Mouse (Mus musculus): ENCODE results near the gene Anxa3. TPM values are rescaled to one million over a fixed set of nuclear protein-coding genes. Genes with fewer than 3 reads are reported as not detected.

Gene Anxa3
- total RNA-seq, 2 experiments from 2014 or later, result 31.9 to 46.4 TPM

Other genes with a start within 250 kb of the Anxa3 start
- gene Bmp2k, start 204.3 kb downstream of the Anxa3 start, total RNA-seq (2015; ENCODE audit: low replicate concordance), result 126 and 140 TPM in 2 replicates
- gene Bmp2k, start 204.3 kb downstream of the Anxa3 start, total RNA-seq (2017; ENCODE audit: low replicate concordance), result 96.1 and 111 TPM in 2 replicates

Measured in erythroid progenitor cell, adult 5-6 weeks (primary cell).